Mouse (Mus musculus): ENCODE measurements around the gene Uqcr10. TPM values are rescaled to one million over a fixed set of nuclear protein-coding genes. Genes with fewer than 3 reads are reported as not detected.

Gene Uqcr10
- 698 and 713 TPM in 2 replicates for polyA plus RNA-seq (2016; fragmentation: Nextera tagmentation; extraction: Ambion mirVana)

- H3K36me3 ChIP-seq: peaks cover 29% of the 10 kb centered on the region
- no peaks in the 10 kb centered on the region for H3K27me3 ChIP-seq (replicated peaks)
- H3K9ac ChIP-seq: peak within 1 kb of the TSS; percentile 85
- no peaks in the 10 kb centered on the region for H3K9me3 ChIP-seq (replicated peaks)
- H3K4me3 ChIP-seq: peak within 1 kb of the TSS; percentile 79
- H3K27ac ChIP-seq: peak within 1 kb of the TSS; percentile 78
- peak; percentile 98 for ATAC-seq
- peaks cover 31% of the 10 kb centered on the region for H3K4me1 ChIP-seq
- under 1% methylated on average over 47 of the region's 47 CpGs for WGBS (ENCODE audit: insufficient replicate concordance)
- H3K4me2 ChIP-seq: peak within 1 kb of the TSS; percentile 74
Measured at GRCm38 (mm10) chr11:4704072-4704964, at the start of gene Uqcr10, which contains the start of gene Zmat5. Uqcr10 (minus strand) TSS chr11:4704342. Zmat5 (plus strand) TSS chr11:4704678.

- Histone ChIP-seq H3K27me3 (replicated peaks) (peaks cover 69% of the 10 kb centered on the region), H3K36me3 (no peaks in the 10 kb centered on the region), H3K4me3 (no peak overlapping the region), H3K4me1 (no peaks in the 10 kb centered on the region), H3K9me3 (replicated peaks) (peaks cover 8% of the 10 kb centered on the region; the same call in 1 of the 2 replicates), H3K27ac (no peak overlapping the region), H3K4me2 (no peak overlapping the region), H3K9ac (no peak overlapping the region)
- 51% methylated on average over 10 of the region's 10 CpGs for WGBS (ENCODE audit: insufficient replicate concordance)
- no peak for ATAC-seq
Measured at GRCm38 (mm10) chr11:4752836-4753235, 48.7 kb upstream of the Uqcr10 start.

GRCm38 (mm10) chr11:4750263-4750662 is 46.1 kb upstream of the Uqcr10 start:
- 6% methylated on average over 9 of the region's 9 CpGs for WGBS (ENCODE audit: insufficient replicate concordance)
- Histone ChIP-seq H3K9ac (no peak overlapping the region), H3K4me1 (peaks cover 15% of the 10 kb centered on the region), H3K36me3 (no peaks in the 10 kb centered on the region), H3K27me3 (replicated peaks) (peaks cover 82% of the 10 kb centered on the region), H3K9me3 (replicated peaks) (peaks cover 8% of the 10 kb centered on the region; the same call in 1 of the 2 replicates), H3K4me2 (no peak overlapping the region), H3K27ac (no peak overlapping the region), H3K4me3 (no peak overlapping the region)
- ATAC-seq: no peak

DNA sequence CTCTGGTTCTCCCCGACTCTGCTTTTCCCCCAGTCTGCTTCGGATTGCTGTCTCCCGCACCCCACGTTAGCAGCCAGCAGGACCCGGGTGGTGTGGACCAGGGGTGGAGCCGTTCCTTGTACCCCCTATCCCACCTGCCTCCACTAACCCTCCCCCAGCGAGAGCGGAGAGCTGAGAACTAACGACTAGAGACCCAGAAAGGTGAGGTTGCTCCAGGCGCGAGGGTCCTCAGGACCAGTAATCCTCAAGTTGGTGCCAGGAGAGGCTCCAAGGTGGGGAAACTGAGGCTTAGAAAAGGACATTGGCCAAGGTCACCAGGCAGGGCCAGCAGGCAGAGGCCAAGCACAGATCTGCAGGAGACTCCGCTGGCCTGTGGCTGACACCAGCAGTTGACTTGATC is 43.1 kb upstream of the Uqcr10 start:
- ATAC-seq: no peak
- WGBS (ENCODE audit: insufficient replicate concordance): 4% methylated on average over 12 of the region's 12 CpGs

DNA sequence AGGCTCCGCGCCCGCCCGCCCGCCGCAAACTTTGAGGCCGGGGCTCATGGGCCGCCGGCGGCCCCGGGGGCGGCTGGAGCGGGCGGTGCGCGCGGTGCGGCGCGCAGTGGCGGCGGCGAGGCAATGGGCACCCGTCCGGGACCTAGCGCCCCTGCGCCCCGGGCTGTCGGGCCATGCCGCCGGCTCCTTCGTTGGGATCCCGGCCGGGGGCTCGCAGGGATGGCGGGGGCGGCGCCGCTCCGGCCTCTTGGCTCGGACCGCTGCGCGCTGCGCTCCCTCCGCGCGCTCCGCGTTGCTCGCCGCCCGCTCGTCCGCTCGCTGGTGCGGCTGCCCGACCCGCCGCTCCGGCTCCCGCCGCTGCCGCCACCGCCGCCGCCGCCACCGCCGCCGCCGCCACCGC is 42.6 kb upstream of the Uqcr10 start, which contains the start of gene Cabp7:
Cabp7 (minus strand) TSS at position 46 of the 400 bp plus-strand sequence.
- H3K4me3 ChIP-seq: peak within 1 kb of the TSS; percentile 45
- under 1% methylated on average over 39 of the region's 73 CpGs for WGBS (ENCODE audit: insufficient replicate concordance)
- ATAC-seq: no peak
- H3K36me3 ChIP-seq: no peaks in the 10 kb centered on the region
- peaks cover 100% of the 10 kb centered on the region for H3K27me3 ChIP-seq (replicated peaks)
- no peak within 1 kb of the TSS for H3K9ac ChIP-seq
- H3K4me2 ChIP-seq: peak within 1 kb of the TSS; percentile 68
- no peak within 1 kb of the TSS for H3K27ac ChIP-seq
- H3K9me3 ChIP-seq (replicated peaks): no peaks in the 10 kb centered on the region
- peaks cover 15% of the 10 kb centered on the region for H3K4me1 ChIP-seq

More for the DNA sequence above, 43.1 kb upstream of the Uqcr10 start:
- peaks cover 15% of the 10 kb centered on the region for H3K4me1 ChIP-seq
- H3K9ac ChIP-seq: no peak overlapping the region
- H3K27me3 ChIP-seq (replicated peaks): peaks cover 100% of the 10 kb centered on the region
- no peaks in the 10 kb centered on the region for H3K36me3 ChIP-seq
- no peaks in the 10 kb centered on the region for H3K9me3 ChIP-seq (replicated peaks)
- H3K27ac ChIP-seq: no peak overlapping the region
- H3K4me2 ChIP-seq: peak overlapping the region; percentile 68
- H3K4me3 ChIP-seq: peak overlapping the region; percentile 45

- H3K4me1 ChIP-seq: peaks cover 15% of the 10 kb centered on the region
- H3K27ac ChIP-seq: no peak overlapping the region
- ATAC-seq: no peak
- no peaks in the 10 kb centered on the region for H3K36me3 ChIP-seq
- no peaks in the 10 kb centered on the region for H3K9me3 ChIP-seq (replicated peaks)
- peaks cover 97% of the 10 kb centered on the region for H3K27me3 ChIP-seq (replicated peaks)
- H3K9ac ChIP-seq: no peak overlapping the region
- 3% methylated on average over 29 of the region's 39 CpGs for WGBS (ENCODE audit: insufficient replicate concordance)
- H3K4me2 ChIP-seq: peak overlapping the region; percentile 68
- peak overlapping the region; percentile 45 for H3K4me3 ChIP-seq
Measured at GRCm38 (mm10) chr11:4745969-4746368, 41.8 kb upstream of the Uqcr10 start.

GRCm38 (mm10) chr11:4744691-4745090 is 40.5 kb upstream of the Uqcr10 start:
- WGBS (ENCODE audit: insufficient replicate concordance): 47% methylated on average over 6 of the region's 6 CpGs
- Histone ChIP-seq H3K4me2 (no peak overlapping the region), H3K27me3 (replicated peaks) (peaks cover 91% of the 10 kb centered on the region), H3K36me3 (no peaks in the 10 kb centered on the region), H3K9ac (no peak overlapping the region), H3K9me3 (replicated peaks) (no peaks in the 10 kb centered on the region), H3K4me3 (no peak overlapping the region), H3K4me1 (peaks cover 15% of the 10 kb centered on the region), H3K27ac (no peak overlapping the region)
- no peak for ATAC-seq

DNA sequence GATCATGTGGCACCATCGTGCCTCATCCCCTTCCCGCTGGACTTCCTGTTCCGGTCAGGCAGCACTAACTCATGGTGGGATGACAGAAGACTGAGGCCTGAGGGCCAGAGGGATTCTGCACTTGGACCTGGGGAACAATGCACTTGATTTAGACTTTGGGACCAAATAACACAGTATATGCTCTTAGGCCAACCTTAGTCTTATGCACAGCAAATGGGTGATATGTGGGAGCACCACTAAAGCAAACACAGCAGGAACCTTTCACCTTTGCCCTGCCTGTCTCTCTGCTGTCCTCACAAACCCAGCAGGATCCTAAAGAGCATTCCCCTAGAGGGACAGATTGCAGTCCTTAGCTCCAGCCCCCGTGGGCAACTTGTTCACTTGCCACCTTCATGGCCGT is 36.6 kb upstream of the Uqcr10 start:
- no peak overlapping the region for H3K4me2 ChIP-seq
- no peak overlapping the region for H3K4me3 ChIP-seq
- 43% methylated on average over 5 of the region's 5 CpGs for WGBS (ENCODE audit: insufficient replicate concordance)
- no peak overlapping the region for H3K9ac ChIP-seq
- no peaks in the 10 kb centered on the region for H3K9me3 ChIP-seq (replicated peaks)
- 0 out of 2 replicates have a peak, but pooled peaks have one; percentile 26 for ATAC-seq
- no peaks in the 10 kb centered on the region for H3K36me3 ChIP-seq
- H3K27ac ChIP-seq: no peak overlapping the region
- peaks cover under 1% of the 10 kb centered on the region; the same call in 1 of the 2 replicates for H3K4me1 ChIP-seq
- peaks cover 54% of the 10 kb centered on the region for H3K27me3 ChIP-seq (replicated peaks)

- Histone ChIP-seq H3K9ac (no peak overlapping the region), H3K9me3 (replicated peaks) (no peaks in the 10 kb centered on the region), H3K4me1 (no peaks in the 10 kb centered on the region), H3K36me3 (no peaks in the 10 kb centered on the region), H3K27me3 (replicated peaks) (peaks cover 33% of the 10 kb centered on the region), H3K27ac (no peak overlapping the region), H3K4me3 (no peak overlapping the region), H3K4me2 (no peak overlapping the region)
- ATAC-seq: no peak
- 83% methylated on average over 16 of the region's 16 CpGs for WGBS (ENCODE audit: insufficient replicate concordance)
Measured at GRCm38 (mm10) chr11:4738719-4739118, 34.6 kb upstream of the Uqcr10 start.

DNA sequence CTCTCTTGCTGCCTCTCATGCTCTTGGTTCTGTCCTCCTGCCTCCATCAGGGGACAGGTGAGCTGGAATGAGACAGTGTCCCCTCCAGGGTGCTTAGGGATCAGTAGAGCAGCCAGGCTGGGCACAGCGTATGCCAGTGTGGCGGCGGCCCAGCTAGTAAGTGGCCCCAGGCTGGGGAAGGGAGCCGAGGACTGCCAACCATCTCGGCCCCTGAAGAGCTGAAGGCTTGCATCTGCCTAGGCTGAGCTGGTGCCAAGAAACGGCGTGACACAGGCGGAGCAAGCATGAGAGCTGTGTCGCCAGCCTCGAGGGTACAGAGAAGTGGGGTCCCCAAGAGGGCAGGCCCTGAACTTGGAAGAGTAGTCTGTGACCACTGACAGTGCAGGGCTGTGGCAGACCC is 33.5 kb upstream of the Uqcr10 start:
- Histone ChIP-seq H3K4me1 (no peaks in the 10 kb centered on the region), H3K9ac (no peak overlapping the region), H3K36me3 (no peaks in the 10 kb centered on the region), H3K27me3 (replicated peaks) (peaks cover 23% of the 10 kb centered on the region), H3K4me3 (no peak overlapping the region), H3K27ac (no peak overlapping the region), H3K4me2 (no peak overlapping the region), H3K9me3 (replicated peaks) (no peaks in the 10 kb centered on the region)
- ATAC-seq: no peak
- 80% methylated on average over 10 of the region's 10 CpGs for WGBS (ENCODE audit: insufficient replicate concordance)

- no peak overlapping the region for H3K4me2 ChIP-seq
- WGBS (ENCODE audit: insufficient replicate concordance): 58% methylated on average over 6 of the region's 6 CpGs
Measured at GRCm38 (mm10) chr11:4736355-4736754, 32.2 kb upstream of the Uqcr10 start.

DNA sequence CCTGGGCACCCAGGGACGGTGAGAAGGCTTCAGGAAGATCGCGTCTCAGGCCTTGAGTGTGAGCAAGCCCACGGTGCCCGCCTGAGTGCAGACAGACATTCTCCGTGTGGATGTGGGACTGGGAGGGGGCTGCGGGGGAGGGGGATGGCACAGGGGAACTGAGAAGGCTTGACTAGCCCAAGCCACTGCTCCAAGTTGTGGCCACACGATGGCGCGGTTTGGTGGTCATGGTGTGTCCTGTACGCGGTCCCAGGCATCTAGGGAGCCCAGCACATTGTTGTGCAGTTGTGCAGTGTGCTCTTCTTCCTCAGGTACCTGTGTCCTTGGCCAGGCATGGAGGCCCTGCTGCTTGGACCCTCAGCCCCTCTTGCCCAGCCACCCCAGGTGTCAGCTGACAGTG is 30.0 kb upstream of the Uqcr10 start:
- WGBS (ENCODE audit: insufficient replicate concordance): 40% methylated on average over 12 of the region's 12 CpGs
- no peaks in the 10 kb centered on the region for H3K4me1 ChIP-seq
- H3K36me3 ChIP-seq: peaks cover 7% of the 10 kb centered on the region; the same call in 1 of the 2 replicates
- no peaks in the 10 kb centered on the region for H3K27me3 ChIP-seq (replicated peaks)
- H3K27ac ChIP-seq: no peak overlapping the region
- ATAC-seq: no peak
- no peak overlapping the region for H3K9ac ChIP-seq
- no peak overlapping the region for H3K4me3 ChIP-seq
- H3K4me2 ChIP-seq: no peak overlapping the region
- no peaks in the 10 kb centered on the region for H3K9me3 ChIP-seq (replicated peaks)

More at GRCm38 (mm10) chr11:4736355-4736754, 32.2 kb upstream of the Uqcr10 start:
- Histone ChIP-seq H3K27me3 (replicated peaks) (peaks cover 9% of the 10 kb centered on the region; the same call in 1 of the 2 replicates), H3K9me3 (replicated peaks) (no peaks in the 10 kb centered on the region), H3K27ac (no peak overlapping the region), H3K9ac (no peak overlapping the region), H3K4me1 (no peaks in the 10 kb centered on the region), H3K36me3 (peaks cover 7% of the 10 kb centered on the region; the same call in 1 of the 2 replicates), H3K4me3 (no peak overlapping the region)
- no peak for ATAC-seq

Measured in liver, embryonic 12.5 days (tissue).